Mouse (Mus musculus) thymus, postnatal 14 days (tissue): ENCODE measurements around the gene Hoxc8.

ENCODE experiments used
- DNase-seq: peaks from one replicate; pipeline ENCODE4 v3.0.0; 2021

Gene Hoxc8

DNA sequence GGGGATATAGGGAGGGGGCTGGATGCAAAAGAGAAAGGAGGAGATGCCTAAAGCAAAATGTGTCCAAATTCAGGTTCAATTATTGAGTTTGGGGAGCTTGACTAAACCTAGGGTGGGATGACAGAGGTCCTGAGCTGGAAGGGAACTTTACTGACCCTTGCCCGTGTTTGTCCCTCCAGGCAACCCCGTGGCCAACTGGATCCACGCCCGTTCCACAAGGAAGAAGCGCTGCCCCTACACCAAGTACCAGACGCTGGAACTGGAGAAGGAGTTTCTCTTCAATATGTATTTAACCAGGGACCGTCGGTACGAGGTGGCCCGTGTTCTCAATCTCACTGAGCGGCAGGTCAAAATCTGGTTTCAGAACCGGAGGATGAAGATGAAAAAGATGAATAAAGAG, 6.7 kb upstream of the Hoxc8 start:
- DNase-seq: no peak

DNA sequence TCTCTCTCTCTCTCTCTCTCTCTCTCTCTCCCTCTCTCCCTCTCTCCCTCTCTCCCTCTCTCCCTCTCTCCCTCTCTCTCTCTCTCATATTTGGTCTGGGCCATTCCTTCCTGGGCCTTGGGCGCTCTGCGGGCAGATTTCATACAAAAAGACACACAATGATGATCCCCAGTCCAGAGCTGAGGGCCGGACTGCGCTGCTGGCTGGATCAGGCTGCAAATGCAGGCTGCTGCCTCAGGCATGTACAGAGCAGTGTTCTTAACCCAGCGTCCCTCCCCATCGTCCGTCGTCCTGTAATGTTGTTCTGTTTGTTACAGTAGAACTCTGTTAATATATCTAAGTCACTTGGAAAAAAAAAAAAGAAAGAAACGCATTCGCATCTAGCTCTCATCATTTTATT, 5.9 kb upstream of the Hoxc8 start:
- DNase-seq: no peak

DNA sequence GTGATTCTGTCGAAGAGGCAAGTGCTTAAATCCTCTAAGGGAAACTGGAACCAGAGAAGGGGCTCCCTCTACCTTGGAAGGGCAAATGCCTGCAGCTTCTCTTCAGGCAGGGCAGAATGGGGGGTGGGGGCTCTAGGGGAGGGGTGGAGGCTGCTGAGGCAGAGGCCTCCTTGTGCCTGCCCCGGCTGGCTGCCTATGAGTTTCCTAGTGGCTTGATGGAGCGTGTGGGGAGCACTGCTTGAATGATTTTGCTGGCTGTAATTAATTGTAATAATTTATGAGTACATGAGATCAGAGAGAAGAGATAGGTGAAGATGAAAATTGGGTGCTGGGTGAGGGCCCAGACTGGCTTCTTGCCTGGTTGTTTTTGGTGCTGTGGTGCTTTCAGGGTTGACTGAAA, 5.5 kb upstream of the Hoxc8 start:
- no peak for DNase-seq

DNA sequence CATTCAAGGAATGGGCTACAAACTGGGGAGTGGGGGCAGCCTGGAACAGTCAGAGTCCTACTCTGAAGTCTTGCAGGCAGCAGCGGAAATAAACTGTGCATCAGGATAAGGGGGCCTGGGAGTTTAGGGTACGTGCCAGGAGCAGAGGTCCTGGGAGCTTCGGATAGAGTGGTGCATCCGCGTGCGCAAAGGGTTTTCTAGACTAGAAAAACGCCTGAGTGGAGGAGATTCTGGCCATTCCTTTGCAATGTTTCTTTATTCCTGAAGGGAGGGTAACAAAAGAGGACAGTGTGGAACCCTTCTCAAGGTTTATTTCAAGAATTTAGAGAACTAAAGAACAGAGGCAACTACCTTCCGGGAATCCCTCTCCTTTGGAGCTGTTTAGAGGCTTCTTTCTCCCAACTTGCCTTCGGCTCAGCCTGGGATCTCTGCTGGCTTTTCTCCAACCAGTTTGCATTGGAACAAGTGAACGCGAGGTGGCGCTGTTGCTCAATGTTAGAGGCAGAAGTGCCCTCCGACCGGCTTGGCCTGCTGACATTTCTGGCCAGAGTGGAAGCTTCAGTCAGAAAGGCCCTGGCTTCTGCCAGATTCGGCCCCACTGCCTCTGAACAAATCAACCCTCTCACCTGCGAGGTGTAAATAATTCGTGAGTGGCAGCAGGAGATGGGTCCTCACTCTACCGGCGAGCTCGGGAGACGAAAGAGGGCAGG, 3.1 kb upstream of the Hoxc8 start:
- peak; percentile 75 for DNase-seq

DNA sequence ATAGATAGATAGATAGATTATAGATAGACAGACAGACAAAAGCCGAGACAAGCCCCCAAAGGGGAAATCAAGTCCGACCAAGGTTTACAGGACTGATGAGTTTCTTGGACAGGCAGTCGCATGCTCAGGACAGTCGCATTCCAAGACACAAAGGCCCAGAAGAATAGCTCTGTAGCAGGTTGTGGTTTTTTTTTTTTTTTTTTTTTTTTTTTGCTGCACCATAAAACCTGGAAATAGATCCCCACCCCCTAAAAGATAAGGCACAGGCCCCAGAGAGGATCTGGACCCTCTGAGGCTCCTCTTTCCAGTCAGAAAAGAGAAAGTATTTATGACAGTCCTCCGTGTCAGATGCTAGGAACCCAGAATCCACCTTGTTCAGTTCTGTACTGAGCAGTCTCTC, 2.3 kb upstream of the Hoxc8 start:
- DNase-seq: no peak

DNA sequence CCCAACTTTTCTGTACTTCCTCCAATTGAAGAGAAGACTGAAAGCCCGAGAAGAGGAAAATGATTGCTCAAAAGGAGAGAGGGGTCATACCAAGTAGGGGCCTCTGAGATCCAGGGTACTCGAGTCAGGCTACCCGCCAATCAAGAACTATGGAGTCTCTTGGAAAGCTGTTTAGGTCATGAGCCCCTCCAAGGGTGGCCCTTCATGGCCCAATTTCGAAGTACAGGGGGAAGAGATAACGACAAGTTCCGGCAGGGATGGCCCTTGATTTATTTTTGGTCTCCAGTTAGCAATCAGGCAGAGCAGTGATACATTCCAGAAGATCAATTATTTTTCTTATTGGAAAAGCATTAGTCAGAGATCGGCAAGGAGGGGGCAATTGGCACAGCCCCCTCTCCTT, 1.4 kb downstream of the Hoxc8 start:
- DNase-seq: no peak

DNA sequence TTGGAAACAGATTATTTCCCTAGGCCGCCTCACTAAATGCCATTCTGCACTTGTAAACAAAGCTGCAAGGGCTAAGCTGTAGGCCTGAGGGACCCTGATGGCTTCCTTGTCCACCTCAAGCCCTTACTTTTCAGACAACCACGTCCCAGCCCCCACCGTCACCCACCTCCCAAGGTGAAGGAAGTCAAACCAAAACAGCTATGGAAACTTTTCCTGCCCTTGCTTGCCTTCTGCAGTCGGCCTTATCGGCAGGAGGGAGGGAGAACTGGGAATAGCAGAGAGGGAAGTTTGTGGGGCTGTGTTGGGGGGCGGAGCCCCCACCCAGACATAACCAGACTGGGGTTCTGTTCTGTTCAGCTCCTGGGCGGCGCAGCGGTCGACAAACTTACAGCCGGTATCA, 1.8 kb downstream of the Hoxc8 start:
- DNase-seq: no peak

DNA sequence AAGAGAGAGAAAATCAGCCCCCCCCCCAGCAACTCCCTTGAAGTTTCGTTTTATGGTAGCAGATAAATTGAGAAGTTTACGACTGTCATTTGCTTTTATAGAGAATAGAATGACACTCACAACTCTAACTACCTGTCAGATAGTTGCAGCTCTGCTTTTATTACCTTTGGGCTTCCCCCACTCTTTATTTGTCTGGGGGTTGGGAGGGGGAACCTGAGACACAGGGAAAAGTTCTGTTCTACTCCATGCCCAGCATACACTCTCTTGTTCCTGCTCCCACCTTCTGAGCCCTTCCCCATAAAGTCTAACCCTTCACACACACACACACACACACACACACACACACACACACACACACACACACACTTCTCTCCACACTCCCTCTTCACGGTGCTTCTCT, 2.5 kb downstream of the Hoxc8 start:
- no peak for DNase-seq

DNA sequence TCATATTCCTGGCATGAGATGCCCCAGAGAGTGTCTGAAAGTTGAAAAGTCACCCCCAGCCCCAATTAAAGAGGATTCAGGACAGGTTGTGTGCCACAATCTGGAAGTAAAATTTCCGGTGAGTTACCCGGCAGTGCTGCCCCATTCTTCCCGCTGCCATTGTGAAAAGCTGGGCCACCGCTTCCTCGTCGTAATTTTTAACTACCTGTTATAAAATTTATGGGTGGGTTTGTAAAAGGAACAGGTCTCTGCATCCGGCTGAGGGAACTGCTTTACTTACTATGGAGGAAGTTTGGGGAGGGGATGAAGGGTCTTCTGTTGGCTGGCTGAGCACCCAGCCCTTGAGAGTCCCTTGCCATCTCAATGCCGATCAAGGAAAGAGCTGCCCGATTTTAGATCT, 6.1 kb downstream of the Hoxc8 start:
- DNase-seq: no peak

DNA sequence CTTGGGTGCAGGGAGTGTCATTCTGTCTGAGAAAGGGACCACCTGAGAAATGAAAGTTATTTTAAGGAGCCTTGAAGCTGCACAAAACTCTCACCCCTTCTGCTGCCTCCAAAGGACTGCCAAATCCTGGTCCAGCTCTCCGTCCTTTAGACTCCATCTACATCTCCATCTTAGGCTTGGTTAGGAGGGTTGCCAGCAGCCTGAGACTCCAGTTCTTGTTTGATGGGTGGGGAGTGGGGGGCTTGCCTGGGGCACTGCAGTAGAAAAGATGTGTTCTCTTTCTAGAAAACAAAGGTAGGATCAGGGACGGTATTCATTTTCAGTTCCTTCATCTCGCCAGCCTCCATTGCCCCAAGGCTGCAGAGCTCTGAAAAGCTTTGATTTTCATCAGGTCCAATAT, 7.0 kb downstream of the Hoxc8 start:
- no peak for DNase-seq

DNA sequence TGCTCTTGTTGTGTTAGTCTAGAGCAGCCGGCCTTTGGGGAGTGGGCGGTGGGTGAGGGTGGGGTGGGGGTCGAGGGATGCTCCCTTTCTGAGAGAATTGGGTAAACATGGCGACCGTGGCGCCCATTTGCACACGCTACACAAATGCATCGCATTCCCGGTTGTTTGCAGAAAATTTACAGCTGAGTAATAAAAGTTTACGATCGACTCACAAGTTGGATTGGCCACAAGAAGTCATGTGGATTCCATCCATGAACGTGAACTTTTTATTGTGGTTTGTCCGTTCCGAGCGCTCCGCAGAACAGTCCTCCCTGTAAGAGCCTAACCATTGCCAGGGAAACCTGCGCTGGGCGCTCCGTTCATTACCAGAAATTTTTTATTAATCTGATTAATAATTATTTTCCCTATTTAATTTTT, 7.5 kb downstream of the Hoxc8 start, which contains the start of gene Hoxc6:
Gene Hoxc6, plus strand, starts transcription at position 319 of the 417 bp plus-strand sequence.
- no peak for DNase-seq

DNA sequence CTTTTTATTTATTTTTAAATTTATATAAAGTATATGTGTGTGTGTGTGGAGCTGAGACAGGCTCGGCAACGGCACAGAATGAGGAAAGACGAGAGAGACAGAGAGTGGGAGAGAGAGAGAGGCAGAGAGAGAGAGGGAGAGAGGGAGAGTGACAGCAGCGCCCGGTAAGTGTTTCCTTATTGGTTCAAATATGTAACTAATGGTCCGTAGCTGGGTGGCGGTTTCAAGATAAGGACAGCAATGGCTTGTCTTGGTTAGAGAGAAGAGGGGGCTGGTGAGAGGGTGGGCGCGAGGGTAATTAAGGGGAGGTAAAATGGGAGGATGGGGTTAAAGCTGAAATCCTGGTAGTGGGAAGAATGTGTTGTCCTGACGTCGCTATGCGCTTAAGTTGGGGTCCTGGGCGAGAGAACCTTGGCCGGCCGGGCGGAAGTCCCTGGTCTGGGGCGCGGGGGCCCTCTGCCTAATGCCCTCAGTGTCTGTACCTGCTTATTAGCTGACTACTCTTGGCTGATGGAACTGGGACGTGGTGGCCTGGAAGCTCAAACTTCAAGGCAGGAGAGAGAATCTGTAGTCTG, 8.3 kb downstream of the Hoxc8 start:
- DNase-seq: no peak

DNA sequence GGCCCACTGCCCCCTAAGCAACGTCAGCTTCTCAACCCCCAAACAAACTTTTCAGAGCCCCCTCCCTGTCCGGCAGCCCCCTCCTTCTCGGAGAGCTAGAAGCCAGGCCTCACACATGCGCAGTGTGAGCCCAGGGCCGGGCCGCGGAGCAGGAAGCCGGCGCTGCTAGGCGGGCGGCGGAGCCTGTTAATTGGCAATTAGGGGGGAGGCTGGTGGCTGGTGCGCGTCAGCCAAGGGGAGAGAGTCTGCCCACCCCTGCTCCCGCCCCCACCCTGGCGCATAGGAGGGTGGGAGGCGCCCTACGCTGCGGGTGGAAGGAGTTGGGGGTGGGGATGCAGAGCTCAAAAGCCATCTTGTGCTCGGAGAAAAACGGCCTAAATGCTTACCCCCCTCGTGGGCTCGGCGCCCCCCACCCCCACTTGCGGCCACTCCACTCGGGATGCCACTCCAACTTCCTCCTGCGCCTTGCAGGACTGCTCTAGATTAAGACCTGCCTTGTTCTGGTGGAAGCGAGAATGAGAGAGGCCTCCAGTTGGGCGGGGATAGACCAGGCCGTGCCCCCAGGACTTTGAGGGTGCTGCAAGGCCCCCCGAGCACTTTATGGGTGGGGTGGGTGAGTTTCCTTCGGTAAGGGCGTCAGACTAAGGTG, 8.9 kb downstream of the Hoxc8 start:
- peak; percentile 19 for DNase-seq

DNA sequence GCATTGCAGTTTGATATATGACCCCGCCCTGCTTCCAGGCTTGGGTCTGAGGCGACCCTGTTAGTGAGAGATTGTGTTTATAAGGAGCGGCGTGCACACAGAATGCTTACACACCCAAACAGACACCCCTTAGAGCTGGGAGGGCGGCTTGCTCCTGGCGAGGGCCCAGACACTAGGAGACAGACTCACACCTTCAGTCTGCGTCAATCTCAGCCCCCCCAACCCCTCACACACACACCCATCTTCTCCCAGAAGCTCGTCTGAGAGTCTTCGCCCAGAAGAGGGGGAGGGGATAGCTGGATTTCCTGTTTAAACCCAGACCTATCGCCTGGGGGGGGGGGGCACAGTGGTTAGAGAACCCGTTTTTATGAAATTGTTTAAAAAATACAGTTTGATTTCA, 9.5 kb downstream of the Hoxc8 start:
- DNase-seq: no peak

DNA sequence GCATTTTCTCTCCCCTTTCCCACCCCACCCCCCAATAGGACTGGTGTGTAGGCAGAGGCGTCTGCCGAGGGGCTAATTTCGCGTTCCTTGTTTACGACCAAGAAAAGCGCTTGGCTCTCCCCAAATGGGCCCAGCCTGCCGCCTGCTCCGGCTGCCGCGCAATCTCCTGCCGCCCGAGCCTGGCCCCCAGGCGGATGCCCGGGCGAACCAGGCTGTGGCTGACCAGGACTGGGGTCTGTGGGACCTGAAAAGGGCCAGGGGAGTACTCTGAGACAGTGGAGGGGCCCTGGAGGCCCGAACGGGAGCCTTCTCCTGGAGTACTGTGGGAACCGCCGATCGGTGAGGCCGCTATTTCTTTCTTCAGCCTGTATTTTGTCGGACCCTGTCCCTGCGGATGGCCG, 10.1 kb downstream of the Hoxc8 start:
- DNase-seq: no peak

DNA sequence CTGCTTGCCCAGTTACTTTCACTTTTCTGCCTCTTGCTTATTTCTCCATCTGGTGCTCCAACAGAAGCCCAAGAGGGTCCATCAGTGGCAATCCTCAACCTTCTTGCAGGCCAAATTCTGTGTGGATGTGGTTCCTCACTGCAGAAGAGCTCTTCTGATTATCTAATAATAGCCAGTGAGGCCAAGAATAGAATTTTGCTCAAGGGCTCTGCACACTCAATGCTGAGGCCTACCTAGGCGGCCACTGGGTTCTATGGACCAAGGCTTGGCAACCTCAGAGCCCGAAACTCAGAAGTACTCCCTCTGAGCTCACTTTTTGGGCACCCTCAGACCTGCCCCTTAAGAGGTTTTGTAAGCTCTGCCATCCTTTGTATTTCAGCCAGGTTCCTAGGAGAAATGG, 11.0 kb downstream of the Hoxc8 start:
- no peak for DNase-seq

DNA sequence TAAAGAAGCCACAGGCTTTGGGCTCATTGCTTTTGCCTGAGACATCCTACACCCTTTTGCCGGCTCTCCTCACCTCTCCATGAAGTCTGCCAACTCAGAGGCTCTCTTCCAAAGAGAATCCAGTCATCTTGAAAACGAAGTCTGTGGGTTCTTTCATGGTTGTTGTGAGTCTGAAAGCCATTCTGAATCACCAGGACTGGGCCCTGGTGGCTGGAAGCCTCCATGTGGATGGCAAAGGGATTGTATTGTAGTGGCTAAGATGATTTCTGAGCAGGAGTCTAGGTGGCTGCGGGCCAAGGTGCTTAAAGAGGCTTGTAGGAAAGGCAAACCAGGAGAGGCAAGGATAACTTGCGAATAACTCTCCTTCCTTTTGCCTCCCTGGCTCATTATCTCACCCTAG, 11.7 kb downstream of the Hoxc8 start:
- DNase-seq: no peak

DNA sequence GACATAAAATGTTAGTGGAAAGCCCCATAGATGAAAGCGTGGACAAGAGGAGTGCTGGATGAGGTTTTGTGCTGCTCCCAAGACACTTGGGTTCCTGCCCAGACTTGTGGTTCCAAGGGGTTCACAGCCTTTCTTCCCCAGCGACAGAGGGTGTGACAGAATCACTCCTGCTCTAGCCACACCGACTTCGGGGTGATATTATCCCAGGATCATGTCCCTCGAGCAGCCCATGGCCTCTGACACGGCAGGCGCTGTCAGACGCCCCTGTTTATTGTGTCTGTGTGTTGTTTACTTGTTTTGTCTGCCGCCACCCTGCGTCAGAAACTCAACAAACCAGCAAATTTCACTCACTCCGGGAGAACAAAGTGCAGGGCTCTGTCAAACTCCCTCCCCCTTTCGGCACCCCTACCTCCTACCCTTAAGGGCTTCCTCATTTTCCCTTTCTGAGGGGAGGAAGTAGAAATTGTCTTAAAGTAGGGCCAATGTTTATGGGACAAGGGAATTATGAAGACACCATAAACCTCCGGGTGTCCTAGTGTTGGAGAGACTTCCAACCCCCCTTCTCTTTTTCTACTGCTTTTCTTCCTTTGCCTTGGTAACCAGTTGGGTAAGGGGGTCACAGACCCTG, 12.5 kb downstream of the Hoxc8 start:
- no peak for DNase-seq

DNA sequence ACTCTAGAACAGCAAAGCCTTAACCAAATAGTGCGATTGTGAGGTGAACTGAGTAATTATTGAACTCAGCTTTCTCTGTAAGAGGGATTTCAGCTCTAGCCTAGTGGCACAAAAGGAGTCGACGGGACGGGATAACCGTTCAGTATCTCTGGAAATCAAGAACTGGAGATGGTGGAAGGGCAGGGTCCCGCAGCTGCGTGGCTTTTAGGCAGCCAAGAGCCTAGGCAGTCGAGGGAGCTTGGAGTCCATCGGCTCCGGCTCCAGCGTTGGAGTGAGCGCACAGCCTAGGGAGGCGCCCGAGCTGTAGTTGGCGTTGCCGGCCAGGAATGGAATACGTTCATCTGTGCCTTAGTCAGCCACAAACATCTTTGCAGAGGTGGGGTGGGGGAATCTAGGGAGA, 14.9 kb downstream of the Hoxc8 start:
- DNase-seq: no peak

DNA sequence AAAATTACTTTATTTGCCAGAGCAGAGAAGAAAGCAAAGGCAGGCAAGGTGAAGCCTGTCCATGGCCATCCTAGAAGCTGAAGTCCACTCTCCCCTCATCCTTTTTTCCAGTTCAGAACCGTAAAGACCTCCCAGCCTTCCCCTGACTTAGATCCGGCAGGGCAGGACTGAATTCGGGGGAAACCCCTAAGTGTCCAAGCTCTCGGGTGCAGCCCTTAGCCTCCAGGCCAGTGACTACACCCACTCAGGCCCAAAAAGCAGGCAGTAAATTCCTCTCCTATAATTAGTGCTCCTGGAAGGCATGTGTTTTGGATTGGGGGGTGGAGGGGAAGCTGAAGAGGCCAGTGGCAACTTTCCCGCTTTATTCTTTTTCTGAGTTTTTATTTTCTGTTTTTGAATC, 15.4 kb downstream of the Hoxc8 start:
- no peak for DNase-seq

DNA sequence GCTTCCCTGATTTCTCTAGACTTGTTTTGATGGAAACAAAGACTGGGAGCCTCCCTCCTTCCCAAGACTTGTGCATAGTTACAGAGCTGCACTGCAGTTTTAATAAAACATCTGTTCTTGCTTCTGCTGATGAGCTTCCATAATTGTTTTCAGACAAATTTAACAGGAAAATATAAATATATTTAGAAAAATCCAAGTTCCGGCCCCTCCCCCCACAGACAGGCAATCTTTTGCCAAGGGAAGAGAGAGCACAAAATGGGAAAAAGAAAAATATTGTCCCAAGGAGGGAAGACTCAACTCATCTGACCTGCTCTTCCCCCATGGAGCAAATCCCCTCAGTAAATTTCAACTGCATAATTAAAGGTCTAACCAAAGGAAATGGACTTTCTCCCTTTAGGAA, 15.9 kb downstream of the Hoxc8 start:
- DNase-seq: no peak

DNA sequence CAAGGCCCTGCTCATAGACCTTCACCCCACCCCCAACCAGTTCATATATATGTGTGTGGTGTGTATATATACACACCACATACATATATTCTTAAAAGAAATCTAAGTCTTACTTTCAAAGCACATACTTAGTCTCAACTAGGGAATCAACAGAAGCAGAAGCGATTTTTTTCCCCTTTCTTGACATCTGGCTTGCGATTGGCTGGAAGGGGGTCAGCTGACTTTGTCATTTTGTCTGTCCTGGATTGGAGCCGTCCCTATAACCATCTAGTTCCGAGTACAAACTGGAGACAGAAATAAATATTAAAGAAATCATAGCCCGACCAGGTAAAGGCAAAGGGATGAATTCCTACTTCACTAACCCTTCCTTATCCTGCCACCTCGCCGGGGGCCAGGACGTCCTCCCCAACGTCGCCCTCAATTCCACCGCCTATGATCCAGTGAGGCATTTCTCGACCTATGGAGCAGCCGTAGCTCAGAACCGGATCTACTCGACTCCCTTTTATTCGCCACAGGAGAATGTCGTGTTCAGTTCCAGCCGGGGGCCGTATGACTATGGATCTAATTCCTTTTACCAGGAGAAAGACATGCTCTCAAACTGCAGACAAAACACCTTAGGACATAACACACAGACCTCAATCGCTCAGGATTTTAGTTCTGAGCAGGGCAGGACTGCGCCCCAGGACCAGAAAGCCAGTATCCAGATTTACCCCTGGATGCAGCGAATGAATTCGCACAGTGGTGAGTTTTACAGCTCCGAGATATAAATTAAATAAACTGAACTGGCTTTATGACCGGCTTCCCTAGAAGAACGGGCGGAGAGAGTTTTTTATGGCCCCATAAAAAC, 19.1 kb downstream of the Hoxc8 start:
- DNase-seq: no peak
